ENCODE assay signal across 8 mouse cellular contexts in genomic region chr12:80112852-80113551, GRCm38 (mm10). TPM values are rescaled to one million over a fixed set of nuclear protein-coding genes. Genes with fewer than 3 reads are reported as not detected.
A peak's percentile ranks its signal among the peaks of the same experiment; 100 is the strongest.
DNase-seq lines count a peak whose midpoint lies in the region; ATAC-seq lines count a peak whose summit lies in the region.

TSS of gene Zfp36l1 (minus strand) at chr12:80113013.

- H3K4me3 ChIP-seq in heart, embryonic 14.5 days (ENCODE audit: control insufficient read depth in 1 of 2, insufficient read depth in 1 of 2, low read depth in 1 of 2, low read length in 2 of 2) = peak within 1 kb of the TSS; percentile 84 to 91
- peak within 1 kb of the TSS; percentile 82 for H3K4me3 ChIP-seq in liver, embryonic 16.5 days (ENCODE audit: low read depth, low read length)
- peak within 1 kb of the TSS; percentile 70 for H3K4me3 ChIP-seq in neural tube, embryonic 13.5 days

- peaks cover 22% of the 10 kb centered on the region for H3K36me3 ChIP-seq in heart, embryonic 14.5 days (ENCODE audit: control insufficient read depth, insufficient read depth, low read length)
- H3K36me3 ChIP-seq in liver, embryonic 16.5 days (ENCODE audit: control insufficient read depth, insufficient read depth) = peaks cover 7% of the 10 kb centered on the region; the same call in 1 of the 2 replicates
- no peaks in the 10 kb centered on the region for H3K36me3 ChIP-seq in neural tube, embryonic 13.5 days

- no peaks in the 10 kb centered on the region for H3K9me3 ChIP-seq in heart, embryonic 14.5 days (ENCODE audit: control insufficient read depth, low read length)
- no peaks in the 10 kb centered on the region for H3K9me3 ChIP-seq in liver, embryonic 16.5 days (replicated peaks; ENCODE audit: control insufficient read depth, low read length)
- no peaks in the 10 kb centered on the region for H3K9me3 ChIP-seq in neural tube, embryonic 13.5 days

- peak within 1 kb of the TSS; percentile 90 for H3K4me2 ChIP-seq in heart, embryonic 14.5 days (ENCODE audit: low read length)
- H3K4me2 ChIP-seq in liver, embryonic 16.5 days (ENCODE audit: low read depth, low read length) = peak within 1 kb of the TSS; percentile 99
- H3K4me2 ChIP-seq in neural tube, embryonic 13.5 days = peak within 1 kb of the TSS; percentile 93

- peak; percentile 74 for ATAC-seq in heart, embryonic 14.5 days (ENCODE audit: insufficient number of reproducible peaks, insufficient read depth, low FRiP score, low read depth)
- ATAC-seq in liver, embryonic 16.5 days (ENCODE audit: low read depth) = peak; percentile 53
- ATAC-seq in neural tube, embryonic 13.5 days (ENCODE audit: low read depth) = peak; percentile 9; the same call in 1 of the 2 replicates

- H3K27ac ChIP-seq in heart, embryonic 14.5 days (replicated peaks in 1 of 2; ENCODE audit: control insufficient read depth in 1 of 2, insufficient read depth in 1 of 2, low read depth in 2 of 2, low read length in 2 of 2) = peak within 1 kb of the TSS; percentile 99 to 100
- H3K27ac ChIP-seq in liver, embryonic 16.5 days (ENCODE audit: low read length) = peak within 1 kb of the TSS; percentile 97
- H3K27ac ChIP-seq in neural tube, embryonic 13.5 days (replicated peaks) = peak within 1 kb of the TSS; percentile 94

- H3K27me3 ChIP-seq in heart, embryonic 14.5 days (ENCODE audit: control insufficient read depth, insufficient read depth, low read length) = no peaks in the 10 kb centered on the region
- no peaks in the 10 kb centered on the region for H3K27me3 ChIP-seq in liver, embryonic 16.5 days (ENCODE audit: control insufficient read depth, insufficient read depth, low read depth, low read length)
- H3K27me3 ChIP-seq in neural tube, embryonic 13.5 days = peaks cover 40% of the 10 kb centered on the region

- peak within 1 kb of the TSS; percentile 99 for H3K9ac ChIP-seq in heart, embryonic 14.5 days (ENCODE audit: low read length)
- peak within 1 kb of the TSS; percentile 91 for H3K9ac ChIP-seq in liver, embryonic 16.5 days (ENCODE audit: low read depth, low read length)
- H3K9ac ChIP-seq in neural tube, embryonic 13.5 days = peak within 1 kb of the TSS; percentile 88

- peak; percentile 94 to 95 for DNase-seq in B cell, adult 2 months
- peak; percentile 97 for DNase-seq in adrenal gland, postnatal 10 days
- DNase-seq in fat pad, adult 2 months (ENCODE audit: extremely low read depth, low read depth, low spot score) = peak; percentile 85
- DNase-seq in kidney, postnatal 10 days = peak; percentile 97
- peak; percentile 88 for DNase-seq in testis, postnatal 14 days (ENCODE audit: low spot score)

- peaks cover 15 to 28% of the 10 kb centered on the region in 2 experiments for H3K4me1 ChIP-seq in heart, embryonic 14.5 days (ENCODE audit: control insufficient read depth in 2 of 2, insufficient read depth in 2 of 2, low read length in 2 of 2)
- H3K4me1 ChIP-seq in liver, embryonic 16.5 days (ENCODE audit: control insufficient read depth, low read depth, low read length) = peaks cover 38% of the 10 kb centered on the region
- peaks cover 61% of the 10 kb centered on the region for H3K4me1 ChIP-seq in neural tube, embryonic 13.5 days (replicated peaks)

- under 1% methylated on average over 34 of the region's 42 CpGs for WGBS in heart, embryonic 14.5 days
- WGBS in liver, embryonic 16.5 days (ENCODE audit: insufficient replicate concordance) = under 1% methylated on average over 40 of the region's 42 CpGs
- 2% methylated on average over 40 of the region's 42 CpGs for WGBS in neural tube, embryonic 13.5 days

RNA-seq across cellular contexts. Expression of gene Zfp36l1, which starts in this region (rescaled TPM):
- total RNA-seq in adrenal gland, postnatal 10 days (2021) = 100 to 1,000 TPM; 190 to 228 TPM
- polyA plus RNA-seq in heart, embryonic 14.5 days (2014; fragmentation: Nextera tagmentation; extraction: Ambion mirVana) = 103 and 125 TPM in 2 replicates
- polyA plus RNA-seq in liver, embryonic 16.5 days (2015; fragmentation: Nextera tagmentation; extraction: Ambion mirVana) = 22.2 and 30.4 TPM in 2 replicates
- polyA plus RNA-seq in neural tube, embryonic 13.5 days (2015; fragmentation: Nextera tagmentation; extraction: Ambion mirVana) = 49.6 and 57.4 TPM in 2 replicates

Comparison
In these comparisons a context has a peak if more than half of its experiments do, and no peak if none do; other contexts are left out.
1. Peak in every context shown above with its lines: DNase-seq, ATAC-seq, H3K4me3 ChIP-seq and H3K27ac ChIP-seq.
2. ATAC-seq: peak in every context shown above with its lines; median percentile 74 in heart, embryonic 14.5 days; 53 in liver, embryonic 16.5 days; 9 in neural tube, embryonic 13.5 days.